Mouse (Mus musculus) lung, postnatal 4 days (tissue): ENCODE data around the gene Zfp541.

Experiments
- DNase-seq, 2 experiments: peaks; one replicate each; pipeline ENCODE4 v3.0.0; 2021

Gene Zfp541

GRCm38 (mm10) chr7:16061219-16062098 is at the start of gene Zfp541:
TSS of gene Zfp541 (plus strand) at chr7:16061814.
- DNase-seq = no peak

GRCm38 (mm10) chr7:16012576-16013263 is 48.9 kb upstream of the Zfp541 start:
- peak; percentile 34 to 60 for DNase-seq

GRCm38 (mm10) chr7:16013722-16014275 is 47.8 kb upstream of the Zfp541 start:
- no peak for DNase-seq

GRCm38 (mm10) chr7:16014521-16015175 is 47.0 kb upstream of the Zfp541 start:
- DNase-seq = no peak

- no peak for DNase-seq
Observed at GRCm38 (mm10) chr7:16015384-16015783, 46.2 kb upstream of the Zfp541 start.

- peak; percentile 68 to 76 for DNase-seq
Observed at GRCm38 (mm10) chr7:16018016-16018810, 43.4 kb upstream of the Zfp541 start.

- DNase-seq = no peak
Observed at GRCm38 (mm10) chr7:16019256-16020094, 42.1 kb upstream of the Zfp541 start.

GRCm38 (mm10) chr7:16024603-16025222 is 36.9 kb upstream of the Zfp541 start:
- DNase-seq = no peak

- DNase-seq = peak; percentile 39 to 65
Observed at GRCm38 (mm10) chr7:16028102-16028927, 33.3 kb upstream of the Zfp541 start.

GRCm38 (mm10) chr7:16031072-16031471 is 30.5 kb upstream of the Zfp541 start:
- DNase-seq = no peak

- DNase-seq = no peak
Observed at GRCm38 (mm10) chr7:16033059-16033458, 28.6 kb upstream of the Zfp541 start.

- no peak for DNase-seq
Observed at GRCm38 (mm10) chr7:16033580-16034461, 27.8 kb upstream of the Zfp541 start.

- no peak for DNase-seq
Observed at GRCm38 (mm10) chr7:16036972-16037371, 24.6 kb upstream of the Zfp541 start.

GRCm38 (mm10) chr7:16039363-16039762 is 22.3 kb upstream of the Zfp541 start:
- DNase-seq = no peak

- no peak for DNase-seq
Observed at GRCm38 (mm10) chr7:16041208-16041607, 20.4 kb upstream of the Zfp541 start.

GRCm38 (mm10) chr7:16042850-16043775 is 18.5 kb upstream of the Zfp541 start:
- no peak for DNase-seq

GRCm38 (mm10) chr7:16043861-16044435 is 17.7 kb upstream of the Zfp541 start:
- DNase-seq = no peak
